Mouse (Mus musculus): ENCODE measurements around the gene Apela. TPM values are rescaled to one million over a fixed set of nuclear protein-coding genes. Genes with fewer than 3 reads are reported as not detected.

Apela gene
- polyA plus RNA-seq, 1 experiment from 2014 or later, result 1.1 TPM

- Histone ChIP-seq H3K9me3 (ENCODE audit: control insufficient read depth, low read length) (no peaks in the 10 kb centered on the region), H3K4me2 (ENCODE audit: low read length) (no peak overlapping the region), H3K36me3 (ENCODE audit: control insufficient read depth, insufficient read depth, low read length) (no peaks in the 10 kb centered on the region), H3K9ac (replicated peaks; ENCODE audit: low read length) (no peak overlapping the region), H3K4me3 (replicated peaks; ENCODE audit: low read depth, low read length) (no peak overlapping the region), H3K4me1 (ENCODE audit: control insufficient read depth, insufficient read depth, low read length) (no peaks in the 10 kb centered on the region), H3K27me3 (ENCODE audit: control insufficient read depth, insufficient read depth, low read length) (no peaks in the 10 kb centered on the region), H3K27ac (replicated peaks; ENCODE audit: low read depth, low read length) (no peak overlapping the region)
- WGBS, result 86% methylated on average over 4 of the region's 4 CpGs
- DNase-seq, result no peak
- no peak for ATAC-seq (ENCODE audit: low FRiP score, low TSS enrichment)
Measured at GRCm38 (mm10) chr8:64998806-64999365, 38.2 kb downstream of the Apela start.

- no peak within 1 kb of the TSS for H3K4me2 ChIP-seq (ENCODE audit: low read length)
Measured at GRCm38 (mm10) chr8:64987731-64988130, 49.4 kb downstream of the Apela start, which contains the start of gene Trim75. Gene Trim75 (minus strand): TSS chr8:64987831.

GRCm38 (mm10) chr8:64983150-64983897 lies 53.8 kb downstream of the Apela start:
- DNase-seq (no peak), ATAC-seq (ENCODE audit: low FRiP score, low TSS enrichment) (no peak)
- Histone ChIP-seq H3K9me3 (ENCODE audit: control insufficient read depth, low read length) (no peaks in the 10 kb centered on the region), H3K36me3 (ENCODE audit: control insufficient read depth, insufficient read depth, low read length) (no peaks in the 10 kb centered on the region), H3K27ac (replicated peaks; ENCODE audit: low read depth, low read length) (no peak overlapping the region), H3K9ac (replicated peaks; ENCODE audit: low read length) (no peak overlapping the region), H3K27me3 (ENCODE audit: control insufficient read depth, insufficient read depth, low read length) (no peaks in the 10 kb centered on the region), H3K4me2 (ENCODE audit: low read length) (no peak overlapping the region), H3K4me3 (replicated peaks; ENCODE audit: low read depth, low read length) (no peak overlapping the region), H3K4me1 (ENCODE audit: control insufficient read depth, insufficient read depth, low read length) (no peaks in the 10 kb centered on the region)
- 78% methylated on average over 20 of the region's 20 CpGs for WGBS

More at GRCm38 (mm10) chr8:64987731-64988130, 49.4 kb downstream of the Apela start, which contains the start of gene Trim75:
- H3K4me1 ChIP-seq (ENCODE audit: control insufficient read depth, insufficient read depth, low read length), result no peaks in the 10 kb centered on the region
- no peak within 1 kb of the TSS for H3K27ac ChIP-seq (replicated peaks; ENCODE audit: low read depth, low read length)
- no peaks in the 10 kb centered on the region for H3K9me3 ChIP-seq (ENCODE audit: control insufficient read depth, low read length)
- H3K36me3 ChIP-seq (ENCODE audit: control insufficient read depth, insufficient read depth, low read length), result no peaks in the 10 kb centered on the region
- H3K4me3 ChIP-seq (replicated peaks; ENCODE audit: low read depth, low read length), result no peak within 1 kb of the TSS
- 91% methylated on average over 4 of the region's 4 CpGs for WGBS
- H3K9ac ChIP-seq (replicated peaks; ENCODE audit: low read length), result no peak within 1 kb of the TSS
- DNase-seq (no peak), ATAC-seq (ENCODE audit: low FRiP score, low TSS enrichment) (no peak)
- no peaks in the 10 kb centered on the region for H3K27me3 ChIP-seq (ENCODE audit: control insufficient read depth, insufficient read depth, low read length)

Other genes with a start within 250 kb of the Apela start
- gene Klhl2, start 187.3 kb downstream of the Apela start, polyA plus RNA-seq (2014; fragmentation: Nextera tagmentation; extraction: Ambion mirVana), result 29.3 and 32.4 TPM in 2 replicates
- gene Tmem192, start 90.2 kb downstream of the Apela start, polyA plus RNA-seq (2014; fragmentation: Nextera tagmentation; extraction: Ambion mirVana), result 28.2 and 32.7 TPM in 2 replicates
- 0.08 and 0.18 TPM in 2 replicates for gene Trim75, start 49.5 kb downstream of the Apela start, polyA plus RNA-seq (2014; fragmentation: Nextera tagmentation; extraction: Ambion mirVana)
- not detected in 2 replicates for gene Trim61, start 18.8 kb downstream of the Apela start, polyA plus RNA-seq (2014; fragmentation: Nextera tagmentation; extraction: Ambion mirVana)
- gene Trim60, start 18.8 kb downstream of the Apela start, polyA plus RNA-seq (2014; fragmentation: Nextera tagmentation; extraction: Ambion mirVana), result not detected in 2 replicates
- gene Gm10663, start 37.7 kb upstream of the Apela start, polyA plus RNA-seq (2014; fragmentation: Nextera tagmentation; extraction: Ambion mirVana), result not detected in 2 replicates
- gene BC030870, start 92.2 kb upstream of the Apela start, polyA plus RNA-seq (2014; fragmentation: Nextera tagmentation; extraction: Ambion mirVana), result not detected in 2 replicates